Mouse (Mus musculus) olfactory bulb, adult 2 months (tissue): ENCODE results near the gene Mcm7.

Experiments used
- CTCF ChIP-seq: fragments of 200-500 bp; IDR thresholded peaks from 2 replicates; pipeline ENCODE4 v1.5.1; 2012; ENCODE audit warnings: low read depth, mild to moderate bottlenecking, low read length, moderate library complexity; ENCODE audit not compliant: insufficient read depth
- POLR2A ChIP-seq: fragments of 200-500 bp; IDR thresholded peaks from 2 replicates; pipeline ENCODE4 v1.6.1; 2012; ENCODE audit warnings: mild to moderate bottlenecking, low read depth, low read length, moderate library complexity; ENCODE audit not compliant: insufficient read depth

- TF ChIP-seq POLR2A, result no peak
- no peak for TF ChIP-seq CTCF
Measured at GRCm38 (mm10) chr5:138160842-138161665, 11.2 kb downstream of the Mcm7 start, which contains the start of gene Cops6.
